32 mouse cellular contexts compared by ENCODE assay signal in the genomic region with DNA sequence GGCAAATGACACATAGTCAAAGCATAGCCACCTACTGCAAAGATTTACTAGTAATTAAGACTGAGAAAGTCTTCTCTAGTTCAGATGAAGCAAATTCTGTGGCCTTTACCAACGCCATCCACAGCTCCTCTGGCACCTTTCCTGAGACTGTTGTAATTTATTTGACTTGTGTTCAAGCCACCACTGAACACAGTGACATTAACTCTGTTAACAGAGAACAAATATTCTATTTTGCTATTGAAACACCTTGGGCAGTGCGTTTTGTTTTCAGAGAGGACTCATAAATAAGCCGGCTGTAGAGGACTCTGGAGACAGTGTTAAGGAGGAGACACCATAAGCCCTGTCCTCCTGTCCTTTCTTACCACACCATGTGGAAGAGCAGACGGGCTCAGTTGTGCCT. TPM values are rescaled to one million over a fixed set of nuclear protein-coding genes. Genes with fewer than 3 reads are reported as not detected.
"Had no signal": no experiment of that assay in that cellular context is flagged by ENCODE, and none has a peak within 500 bp of the region (broad histone marks: within the 10 kb centered on the region; RNA-seq: fewer than 3 reads in every experiment).

A gene (plus strand): TSS at position 271 of the 400 bp plus-strand sequence.

RNA-seq across cellular contexts. Expression of the gene that starts here (rescaled TPM):
- total RNA-seq: heart, postnatal 10 days; heart, postnatal 14 days; heart, postnatal 25 days; heart, postnatal 36 days; heart, postnatal 4 days; hematopoietic stem cell, adult 5-6 weeks; hindbrain, postnatal 0 days; layer of hippocampus, adult 18-20 months; layer of hippocampus, adult 2 months; layer of hippocampus, adult 8-10 months; layer of hippocampus, postnatal 10 days; layer of hippocampus, postnatal 14 days; layer of hippocampus, postnatal 25 days; layer of hippocampus, postnatal 36 days; left cerebral cortex, adult 18-20 months; left cerebral cortex, adult 2 months had no signal
- polyA plus RNA-seq: heart, embryonic 14.5 days; hindbrain, embryonic 10.5 days; hindbrain, embryonic 12.5 days; hindbrain, embryonic 13.5 days; hindbrain, embryonic 14.5 days; hindbrain, embryonic 15.5 days; hindbrain, embryonic 16.5 days; hindbrain, postnatal 0 days; inflammation-experienced regulatory T-cells, adult 6 months; intestine, embryonic 14.5 days; intestine, embryonic 15.5 days; intestine, embryonic 16.5 days; intestine, postnatal 0 days; kidney, adult 2 months; kidney, embryonic 14.5 days; kidney, embryonic 16.5 days; large intestine, adult 2 months had no signal
